Mouse (Mus musculus): ENCODE results near the gene Grm1.

DNA sequence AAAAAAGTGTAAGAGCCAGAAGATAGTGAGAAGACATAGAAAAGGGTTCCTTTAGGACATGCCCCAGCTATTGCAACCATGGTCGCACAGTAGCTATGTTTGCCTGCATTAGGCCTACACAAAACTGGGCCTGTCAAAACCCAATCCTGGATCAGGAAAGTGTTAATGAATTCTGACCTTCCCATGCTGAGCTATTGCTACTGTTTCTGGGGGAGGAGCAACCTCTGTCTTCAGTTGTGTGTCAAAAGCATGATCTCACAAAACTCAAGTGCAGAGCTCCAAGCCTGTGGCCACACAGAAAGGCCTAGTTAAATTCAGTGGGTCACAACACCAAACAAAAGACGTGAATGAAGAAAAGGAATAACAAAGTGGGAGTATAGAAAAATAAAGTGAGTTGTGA lies 152.5 kb downstream of the Grm1 start:
- no peak for TF ChIP-seq CTCF (IDR thresholded peaks at IDR 0.05; ENCODE audit: low read depth, low read length)
- TF ChIP-seq POLR2A (IDR thresholded peaks at IDR 0.05; ENCODE audit: extremely low read depth, insufficient read depth, low read length), result no peak
